Mouse (Mus musculus): ENCODE results near the gene Egln1. TPM values are rescaled to one million over a fixed set of nuclear protein-coding genes. Genes with fewer than 3 reads are reported as not detected.

Egln1 gene
- polyA plus RNA-seq, 1 experiment from 2014 or later, result 10.1 TPM

DNA sequence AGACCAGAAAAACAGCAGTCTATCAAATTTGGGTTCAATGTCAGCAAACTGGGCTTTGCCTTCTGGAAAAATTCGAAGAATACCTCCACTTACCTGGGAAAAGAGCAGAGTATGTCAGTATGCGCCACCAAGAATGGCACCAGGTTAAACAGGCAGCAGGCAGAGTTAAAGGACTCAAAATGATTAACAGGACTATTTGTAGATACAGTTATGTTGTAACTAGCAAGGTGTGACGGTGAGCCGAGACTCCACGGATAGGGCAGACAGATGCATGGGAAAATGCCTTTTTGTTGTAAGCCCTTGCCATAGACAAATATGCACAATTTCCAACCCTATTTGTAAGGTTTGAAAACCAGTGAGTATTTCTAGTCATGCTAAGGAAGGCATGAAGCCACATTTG, 35.1 kb downstream of the Egln1 start:
- Histone ChIP-seq H3K9me3 (0 out of 2 replicates have a peak, but pooled peaks cover 4% of the 10 kb centered on the region), H3K27ac (no peak overlapping the region), H3K4me3 (no peak overlapping the region), H3K27me3 (ENCODE audit: insufficient read depth, poor library complexity, severe bottlenecking) (no peaks in the 10 kb centered on the region), H3K36me3 (peaks cover 73% of the 10 kb centered on the region), H3K4me1 (replicated peaks) (peaks cover 19% of the 10 kb centered on the region)
- DNase-seq (ENCODE audit: low spot score), result no peak
- 97% methylated on average over 5 of the region's 5 CpGs for WGBS

- Histone ChIP-seq H3K27ac (no peak overlapping the region), H3K36me3 (peaks cover 91% of the 10 kb centered on the region), H3K4me3 (no peak overlapping the region), H3K27me3 (ENCODE audit: insufficient read depth, poor library complexity, severe bottlenecking) (no peaks in the 10 kb centered on the region), H3K9me3 (0 out of 2 replicates have a peak, but pooled peaks cover 4% of the 10 kb centered on the region), H3K4me1 (replicated peaks) (peaks cover 8% of the 10 kb centered on the region; the same call in 1 of the 2 replicates)
- 78% methylated on average over 17 of the region's 17 CpGs for WGBS
- no peak for DNase-seq (ENCODE audit: low spot score)
Measured at GRCm38 (mm10) chr8:124911938-124912872, 36.9 kb downstream of the Egln1 start.

DNA sequence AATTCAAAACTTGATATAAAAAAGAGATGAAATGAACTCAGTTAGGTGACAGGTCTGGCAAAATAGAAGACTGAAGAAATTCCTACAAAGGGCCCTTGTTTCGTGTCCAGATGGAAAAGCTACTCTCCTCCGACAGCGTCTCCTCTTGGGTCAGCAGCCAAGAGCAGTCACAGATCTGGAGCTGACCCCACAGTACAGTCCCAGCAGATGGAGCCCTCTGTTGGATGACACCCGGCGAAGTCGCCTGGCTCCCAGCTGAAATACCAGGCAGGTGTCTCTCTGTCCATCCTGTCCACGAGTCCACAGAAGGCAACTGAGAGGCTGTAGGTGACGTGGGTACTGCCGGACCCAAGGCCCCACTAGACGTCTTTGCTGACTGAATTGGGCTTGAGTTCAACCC, 38.8 kb downstream of the Egln1 start:
- H3K9me3 ChIP-seq, result 0 out of 2 replicates have a peak, but pooled peaks cover 4% of the 10 kb centered on the region
- H3K4me1 ChIP-seq (replicated peaks), result peaks cover 8% of the 10 kb centered on the region; the same call in 1 of the 2 replicates
- H3K27ac ChIP-seq, result no peak overlapping the region
- H3K27me3 ChIP-seq (ENCODE audit: insufficient read depth, poor library complexity, severe bottlenecking), result no peaks in the 10 kb centered on the region
- WGBS, result 86% methylated on average over 10 of the region's 10 CpGs
- DNase-seq (ENCODE audit: low spot score), result no peak
- peaks cover 100% of the 10 kb centered on the region for H3K36me3 ChIP-seq
- H3K4me3 ChIP-seq, result no peak overlapping the region

DNA sequence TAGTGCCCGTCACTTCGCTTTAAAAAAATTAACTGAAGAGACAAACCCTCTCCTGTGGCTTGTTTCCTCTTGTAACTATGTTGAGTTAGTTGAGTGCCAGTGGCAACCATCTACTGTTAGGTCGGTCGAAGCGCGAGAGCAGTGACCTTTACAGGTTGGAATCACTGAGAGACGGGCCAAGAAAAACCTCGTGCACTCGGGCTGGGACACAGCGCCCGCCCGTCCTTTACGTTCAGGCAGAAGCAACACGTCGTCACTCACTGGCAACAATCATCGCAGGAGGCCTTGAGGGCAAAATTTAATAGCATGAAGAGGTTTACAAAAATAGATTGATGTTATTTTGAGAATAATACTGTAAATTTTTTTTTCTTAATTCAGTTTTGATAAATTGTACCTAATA, 39.2 kb downstream of the Egln1 start:
- Histone ChIP-seq H3K36me3 (peaks cover 100% of the 10 kb centered on the region), H3K27ac (no peak overlapping the region)
- WGBS, result 93% methylated on average over 16 of the region's 16 CpGs

GRCm38 (mm10) chr8:124905482-124905881, 43.6 kb downstream of the Egln1 start:
- Histone ChIP-seq H3K27me3 (ENCODE audit: insufficient read depth, poor library complexity, severe bottlenecking) (no peaks in the 10 kb centered on the region), H3K36me3 (peaks cover 94% of the 10 kb centered on the region), H3K9me3 (no peaks in the 10 kb centered on the region), H3K27ac (no peak overlapping the region), H3K4me1 (replicated peaks) (no peaks in the 10 kb centered on the region), H3K4me3 (no peak overlapping the region)
- DNase-seq (ENCODE audit: low spot score), result no peak
- 86% methylated on average over 2 of the region's 2 CpGs for WGBS

More for the DNA sequence above, 39.2 kb downstream of the Egln1 start:
- H3K9me3 ChIP-seq, result 0 out of 2 replicates have a peak, but pooled peaks cover 4% of the 10 kb centered on the region
- H3K4me1 ChIP-seq (replicated peaks), result peaks cover 8% of the 10 kb centered on the region; the same call in 1 of the 2 replicates
- H3K27me3 ChIP-seq (ENCODE audit: insufficient read depth, poor library complexity, severe bottlenecking), result no peaks in the 10 kb centered on the region
- no peak overlapping the region for H3K4me3 ChIP-seq
- no peak for DNase-seq (ENCODE audit: low spot score)

- WGBS, result 96% methylated on average over 15 of the region's 15 CpGs
- H3K4me1 ChIP-seq (replicated peaks), result peaks cover 8% of the 10 kb centered on the region
- peaks cover 90% of the 10 kb centered on the region for H3K36me3 ChIP-seq
- H3K27ac ChIP-seq, result no peak overlapping the region
- no peaks in the 10 kb centered on the region for H3K27me3 ChIP-seq (ENCODE audit: insufficient read depth, poor library complexity, severe bottlenecking)
- no peak overlapping the region for H3K4me3 ChIP-seq
- no peak for DNase-seq (ENCODE audit: low spot score)
- no peaks in the 10 kb centered on the region for H3K9me3 ChIP-seq
Measured at GRCm38 (mm10) chr8:124903198-124903597, 45.9 kb downstream of the Egln1 start.

DNA sequence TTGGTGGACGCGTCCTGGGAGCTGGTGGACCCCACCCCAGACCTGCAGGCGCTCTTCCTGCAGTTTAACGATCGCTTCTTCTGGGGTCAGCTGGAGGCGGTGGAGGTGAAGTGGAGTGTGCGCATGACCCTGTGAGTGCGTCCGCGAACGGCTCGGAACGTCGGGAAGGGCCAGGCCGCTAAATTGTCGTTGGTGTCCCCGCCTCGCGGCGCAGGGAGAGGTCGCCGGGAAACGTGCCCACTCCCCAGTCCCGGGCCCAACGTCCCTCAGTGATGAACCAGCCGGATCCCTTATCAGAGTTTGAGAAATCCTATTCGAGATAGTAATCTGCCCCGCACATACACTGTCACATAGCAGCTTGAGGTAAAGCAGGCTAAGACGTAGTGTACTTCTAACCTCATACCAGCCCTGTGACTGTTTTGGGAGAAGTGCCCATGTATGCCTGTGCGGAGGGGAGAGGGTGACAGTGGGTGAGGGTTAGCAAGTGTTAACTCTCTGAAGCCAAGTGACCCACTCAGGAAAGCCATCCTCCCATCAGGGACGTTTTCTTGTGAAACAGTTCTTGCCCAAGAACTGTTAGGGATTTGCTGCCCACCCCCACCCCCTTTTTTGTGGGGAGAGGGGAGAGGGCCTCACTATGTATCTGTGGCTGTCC, 50.7 kb downstream of the Egln1 start:
- no peak for DNase-seq (ENCODE audit: low spot score)
- H3K36me3 ChIP-seq, result peaks cover 73% of the 10 kb centered on the region

GRCm38 (mm10) chr8:124897386-124898250, 51.5 kb downstream of the Egln1 start, which contains the start of the genes Exoc8 and Sprtn:
Gene Exoc8, minus strand, starts transcription at chr8:124897705.
Gene Sprtn, plus strand, starts transcription at chr8:124897886.
- Histone ChIP-seq H3K4me3 (peak within 1 kb of the TSS; percentile 99), H3K27me3 (ENCODE audit: insufficient read depth, poor library complexity, severe bottlenecking) (no peaks in the 10 kb centered on the region), H3K36me3 (peaks cover 73% of the 10 kb centered on the region), H3K9me3 (no peaks in the 10 kb centered on the region), H3K4me1 (replicated peaks) (peaks cover 30% of the 10 kb centered on the region), H3K27ac (peak within 1 kb of the TSS; percentile 86)
- peak; percentile 98 for DNase-seq (ENCODE audit: low spot score)
- WGBS, result under 1% methylated on average over 114 of the region's 114 CpGs

More for the DNA sequence above, 50.7 kb downstream of the Egln1 start:
- Histone ChIP-seq H3K4me3 (peak overlapping the region; percentile 99), H3K9me3 (no peaks in the 10 kb centered on the region), H3K4me1 (replicated peaks) (peaks cover 30% of the 10 kb centered on the region), H3K27ac (peak overlapping the region; percentile 86), H3K27me3 (ENCODE audit: insufficient read depth, poor library complexity, severe bottlenecking) (no peaks in the 10 kb centered on the region)
- 6% methylated on average over 31 of the region's 31 CpGs for WGBS

GRCm38 (mm10) chr8:124896632-124897385, 52.3 kb downstream of the Egln1 start:
- peak; percentile 76 for DNase-seq (ENCODE audit: low spot score)
- H3K27me3 ChIP-seq (ENCODE audit: insufficient read depth, poor library complexity, severe bottlenecking), result no peaks in the 10 kb centered on the region
- peaks cover 73% of the 10 kb centered on the region for H3K36me3 ChIP-seq
- peaks cover 30% of the 10 kb centered on the region for H3K4me1 ChIP-seq (replicated peaks)
- peak overlapping the region; percentile 99 for H3K4me3 ChIP-seq
- H3K27ac ChIP-seq, result peak overlapping the region; percentile 86
- 2% methylated on average over 60 of the region's 60 CpGs for WGBS
- no peaks in the 10 kb centered on the region for H3K9me3 ChIP-seq

GRCm38 (mm10) chr8:124896010-124896631, 53.0 kb downstream of the Egln1 start:
- no peak for DNase-seq (ENCODE audit: low spot score)
- WGBS, result 88% methylated on average over 26 of the region's 26 CpGs
- H3K27ac ChIP-seq, result no peak overlapping the region; the same call in 1 of the 2 replicates
- H3K9me3 ChIP-seq, result no peaks in the 10 kb centered on the region
- peak overlapping the region; percentile 99 for H3K4me3 ChIP-seq
- peaks cover 75% of the 10 kb centered on the region for H3K36me3 ChIP-seq
- H3K27me3 ChIP-seq (ENCODE audit: insufficient read depth, poor library complexity, severe bottlenecking), result no peaks in the 10 kb centered on the region
- peaks cover 30% of the 10 kb centered on the region for H3K4me1 ChIP-seq (replicated peaks)

- no peaks in the 10 kb centered on the region for H3K27me3 ChIP-seq (ENCODE audit: insufficient read depth, poor library complexity, severe bottlenecking)
- no peak for DNase-seq (ENCODE audit: low spot score)
- WGBS, result 73% methylated on average over 3 of the region's 3 CpGs
- no peak overlapping the region for H3K27ac ChIP-seq
- no peak overlapping the region for H3K4me3 ChIP-seq
- peaks cover 9% of the 10 kb centered on the region; the same call in 1 of the 2 replicates for H3K9me3 ChIP-seq
- peaks cover 20% of the 10 kb centered on the region for H3K4me1 ChIP-seq (replicated peaks)
- peaks cover 86% of the 10 kb centered on the region for H3K36me3 ChIP-seq
Measured at GRCm38 (mm10) chr8:124892596-124892995, 56.5 kb downstream of the Egln1 start.
